In genomic region chr9:73045711-73046110, GRCm38 (mm10) we compare ENCODE assay signal across 9 mouse cellular contexts. TPM values are rescaled to one million over a fixed set of nuclear protein-coding genes. Genes with fewer than 3 reads are reported as not detected.
DNase-seq lines count a peak whose midpoint lies in the region; ATAC-seq and TF ChIP-seq lines count a peak whose summit lies in the region.
"Had no signal": no experiment of that assay in that cellular context is flagged by ENCODE, and none has a peak within 500 bp of the region (broad histone marks: within the 10 kb centered on the region; RNA-seq: fewer than 3 reads in every experiment).

No protein-coding gene starts in this region.

- no peaks in the 10 kb centered on the region for H3K9me3 ChIP-seq in kidney, embryonic 15.5 days (replicated peaks)
- no peaks in the 10 kb centered on the region for H3K9me3 ChIP-seq in MEL (replicated peaks; ENCODE audit: insufficient read depth, low read length)
- H3K9me3 ChIP-seq in hindbrain, embryonic 16.5 days (ENCODE audit: control insufficient read depth, low read length) = no peaks in the 10 kb centered on the region
- no peaks in the 10 kb centered on the region for H3K9me3 ChIP-seq in midbrain, embryonic 14.5 days (ENCODE audit: control insufficient read depth, low read length)

- 71% methylated on average over 10 of the region's 10 CpGs for WGBS in kidney, embryonic 15.5 days
- 81% methylated on average over 10 of the region's 10 CpGs for WGBS in hindbrain, embryonic 16.5 days
- WGBS in midbrain, embryonic 14.5 days = 80% methylated on average over 10 of the region's 10 CpGs

- TF ChIP-seq EP300 in MEL (IDR thresholded peaks at IDR 0.05; ENCODE audit: low read depth in 1 of 2, low read length in 2 of 2) = no peak

- H3K4me2 ChIP-seq in kidney, embryonic 15.5 days = peak overlapping the region; percentile 95
- peak overlapping the region; percentile 97 for H3K4me2 ChIP-seq in hindbrain, embryonic 16.5 days (ENCODE audit: low read length)
- peak overlapping the region; percentile 88 for H3K4me2 ChIP-seq in midbrain, embryonic 14.5 days (ENCODE audit: low read length)

- no peak for DNase-seq in kidney, adult 11 months
- DNase-seq in MEL (ENCODE audit: low read depth, low spot score) = no peak
- no peak for DNase-seq in midbrain, embryonic 14.5 days
- DNase-seq in urinary bladder, adult 2 months (ENCODE audit: low spot score) = no peak
- DNase-seq in urinary bladder, postnatal 10 days (ENCODE audit: low spot score) = no peak
- no peak for DNase-seq in left cerebral cortex, adult 8-10 months (ENCODE audit: low spot score in 2 of 2)

- no peak for TF ChIP-seq RAD21 in MEL (IDR thresholded peaks at IDR 0.05; ENCODE audit: low read depth, low read length)

- H3K36me3 ChIP-seq in kidney, embryonic 15.5 days = 0 out of 2 replicates have a peak, but pooled peaks cover 3% of the 10 kb centered on the region
- H3K36me3 ChIP-seq in MEL (ENCODE audit: control insufficient read depth in 1 of 2, insufficient read depth in 2 of 2, low read length in 2 of 2) = peaks cover 0 to 27% of the 10 kb centered on the region in 2 experiments; a peak in 2 of 4 replicates
- no peaks in the 10 kb centered on the region for H3K36me3 ChIP-seq in hindbrain, embryonic 16.5 days (ENCODE audit: control insufficient read depth, insufficient read depth, low read length)
- H3K36me3 ChIP-seq in midbrain, embryonic 14.5 days (ENCODE audit: control insufficient read depth, insufficient read depth, low read length) = no peaks in the 10 kb centered on the region

- H3K27ac ChIP-seq in kidney, embryonic 15.5 days = no peak overlapping the region
- no peak overlapping the region for H3K27ac ChIP-seq in MEL (ENCODE audit: control insufficient read depth, low read depth, low read length)
- no peak overlapping the region for H3K27ac ChIP-seq in hindbrain, embryonic 16.5 days (ENCODE audit: low read depth, low read length)
- H3K27ac ChIP-seq in midbrain, embryonic 14.5 days (replicated peaks; ENCODE audit: low read depth, low read length) = no peak overlapping the region

- H3K9ac ChIP-seq in kidney, embryonic 15.5 days = no peak overlapping the region
- H3K9ac ChIP-seq in MEL (ENCODE audit: control insufficient read depth, low read depth, low read length, poor library complexity, severe bottlenecking) = peak overlapping the region; percentile 87
- no peak overlapping the region for H3K9ac ChIP-seq in hindbrain, embryonic 16.5 days (ENCODE audit: low read depth, low read length)
- no peak overlapping the region for H3K9ac ChIP-seq in midbrain, embryonic 14.5 days (replicated peaks; ENCODE audit: low read length)

- H3K79me2 ChIP-seq in MEL (ENCODE audit: control insufficient read depth, insufficient read depth, low read length, poor library complexity) = peaks cover 6% of the 10 kb centered on the region

- no peaks in the 10 kb centered on the region for H3K27me3 ChIP-seq in kidney, embryonic 15.5 days
- H3K27me3 ChIP-seq in MEL (ENCODE audit: control insufficient read depth in 1 of 2, insufficient read depth in 2 of 2, low read length in 2 of 2) = no peaks in the 10 kb centered on the region
- no peaks in the 10 kb centered on the region for H3K27me3 ChIP-seq in hindbrain, embryonic 16.5 days (replicated peaks; ENCODE audit: control insufficient read depth, insufficient read depth, low read length)
- H3K27me3 ChIP-seq in midbrain, embryonic 14.5 days (ENCODE audit: control insufficient read depth, insufficient read depth, low read length) = no peaks in the 10 kb centered on the region

- no peak for TF ChIP-seq POLR2A in MEL (IDR thresholded peaks at IDR 0.05; ENCODE audit: control insufficient read depth in 1 of 2, insufficient read depth in 1 of 2, low read depth in 1 of 2, low read length in 2 of 2, poor library complexity in 1 of 2)

- peaks cover 26% of the 10 kb centered on the region for H3K4me1 ChIP-seq in kidney, embryonic 15.5 days
- peaks cover 13 to 32% of the 10 kb centered on the region in 2 experiments for H3K4me1 ChIP-seq in MEL (ENCODE audit: control insufficient read depth in 1 of 2, insufficient read depth in 2 of 2, low read length in 2 of 2)
- H3K4me1 ChIP-seq in hindbrain, embryonic 16.5 days (ENCODE audit: control insufficient read depth, insufficient read depth, low read depth, low read length) = peaks cover 5% of the 10 kb centered on the region
- peaks cover 13% of the 10 kb centered on the region for H3K4me1 ChIP-seq in midbrain, embryonic 14.5 days (ENCODE audit: control insufficient read depth, insufficient read depth, low read length)

- H3K4me3 ChIP-seq in kidney, embryonic 15.5 days (replicated peaks) = peak overlapping the region; percentile 55; the same call in 1 of the 2 replicates
- H3K4me3 ChIP-seq in MEL (ENCODE audit: control insufficient read depth in 1 of 2, insufficient read depth in 1 of 2, low read depth in 2 of 2, low read length in 2 of 2) = peak overlapping the region; percentile 90 to 97
- peak overlapping the region; percentile 55 for H3K4me3 ChIP-seq in hindbrain, embryonic 16.5 days (ENCODE audit: low read length)
- H3K4me3 ChIP-seq in midbrain, embryonic 14.5 days (replicated peaks; ENCODE audit: low read depth, low read length) = no peak overlapping the region

- no peak for ATAC-seq in kidney, embryonic 15.5 days (replicated peaks; ENCODE audit: low FRiP score)
- ATAC-seq in hindbrain, embryonic 16.5 days = no peak
- ATAC-seq in midbrain, embryonic 14.5 days (ENCODE audit: low FRiP score, low TSS enrichment) = no peak

- TF ChIP-seq CTCF in MEL (IDR thresholded peaks at IDR 0.05 in 2 of 3, conservative IDR thresholded peaks at IDR 0.05 in 1 of 3; ENCODE audit: control insufficient read depth in 1 of 3, insufficient read depth in 1 of 3, low read depth in 2 of 3, low read length in 3 of 3, poor library complexity in 1 of 3, severe bottlenecking in 1 of 3) = no peak

TF ChIP-seq in MEL, 35 proteins besides CTCF, POLR2A, EP300 and RAD21:
- no peak for TF ChIP-seq MEF2A (IDR thresholded peaks at IDR 0.05; ENCODE audit: extremely low read depth, insufficient replicate concordance, low read depth, low read length, poor library complexity, severe bottlenecking)
- no peak for TF ChIP-seq UBTF (IDR thresholded peaks at IDR 0.05; ENCODE audit: borderline replicate concordance, insufficient read depth, low read depth, low read length)
- no peak for TF ChIP-seq BHLHE40 (IDR thresholded peaks at IDR 0.05; ENCODE audit: borderline replicate concordance, low read depth, low read length)
- no peak for TF ChIP-seq USF2 (IDR thresholded peaks at IDR 0.05; ENCODE audit: borderline replicate concordance in 1 of 2, insufficient read depth in 1 of 2, low read depth in 1 of 2, low read length in 2 of 2)
- no peak for TF ChIP-seq HCFC1 (IDR thresholded peaks at IDR 0.05; ENCODE audit: low read depth, low read length)
- no peak for TF ChIP-seq MAX (IDR thresholded peaks at IDR 0.05; ENCODE audit: low read length)
- no peak for TF ChIP-seq ZMIZ1 (IDR thresholded peaks at IDR 0.05; ENCODE audit: low read depth, low read length)
- no peak for TF ChIP-seq TAL1 (IDR thresholded peaks at IDR 0.05; ENCODE audit: low read length)
- TF ChIP-seq ELF1 (IDR thresholded peaks at IDR 0.05; ENCODE audit: low read depth, low read length) = no peak
- no peak for TF ChIP-seq GATA1 (IDR thresholded peaks at IDR 0.05; ENCODE audit: low read depth, low read length)
- TF ChIP-seq POLR2AphosphoS2 (IDR thresholded peaks at IDR 0.05; ENCODE audit: low read length) = no peak
- TF ChIP-seq MXI1 (IDR thresholded peaks at IDR 0.05; ENCODE audit: low read depth, low read length) = no peak

RNA-seq across cellular contexts. Expression of gene Rab27a, which starts 1.1 kb away (rescaled TPM):
- polyA plus RNA-seq in kidney, embryonic 15.5 days (2015; fragmentation: Nextera tagmentation; extraction: Ambion mirVana) = 5.2 and 7.1 TPM in 2 replicates
- 8.6 and 8.8 TPM in 2 replicates for total RNA-seq in MEL (2012; rRNA removed)
- polyA plus RNA-seq in MEL (2012; ENCODE audit: insufficient read depth in 1 of 2, insufficient read length in 2 of 2, low read depth in 1 of 2, low replicate concordance in 2 of 2, missing spikeins in 1 of 2) = 10 to 100 TPM in 1 of 2 experiments, not detected in 1; 11.2 TPM
- polyA plus RNA-seq in hindbrain, embryonic 16.5 days (2015; fragmentation: Nextera tagmentation; extraction: Ambion mirVana) = 3.8 and 4.6 TPM in 2 replicates
- 0.74 and 1.0 TPM in 2 replicates for polyA plus RNA-seq in midbrain, embryonic 14.5 days (2014; fragmentation: Nextera tagmentation; extraction: Ambion mirVana)
- polyA plus RNA-seq in urinary bladder, adult 2 months (2012; rRNA removed) = 7.4 and 17.7 TPM in 2 replicates
- 10 to 100 TPM in 1 of 4 experiments, 1 to 10 TPM in 3; 5.9 to 10.8 (median 8.5) TPM for total RNA-seq in left cerebral cortex, adult 8-10 months (2022)

RNA-seq across cellular contexts. Expression of gene Pigb, which starts 5.5 kb away (rescaled TPM):
- 16.2 and 16.3 TPM in 2 replicates for polyA plus RNA-seq in kidney, embryonic 15.5 days (2015; fragmentation: Nextera tagmentation; extraction: Ambion mirVana)
- 3.5 and 3.7 TPM in 2 replicates for total RNA-seq in MEL (2012; rRNA removed)
- polyA plus RNA-seq in MEL (2012; ENCODE audit: insufficient read depth in 1 of 2, insufficient read length in 2 of 2, low read depth in 1 of 2, low replicate concordance in 2 of 2, missing spikeins in 1 of 2) = 10 to 100 TPM in 1 of 2 experiments, not detected in 1; 12.0 TPM
- 14.6 and 17.3 TPM in 2 replicates for polyA plus RNA-seq in hindbrain, embryonic 16.5 days (2015; fragmentation: Nextera tagmentation; extraction: Ambion mirVana)
- polyA plus RNA-seq in midbrain, embryonic 14.5 days (2014; fragmentation: Nextera tagmentation; extraction: Ambion mirVana) = 13.6 and 16.8 TPM in 2 replicates
- 14.2 and 15.7 TPM in 2 replicates for polyA plus RNA-seq in urinary bladder, adult 2 months (2012; rRNA removed)
- 10 to 100 TPM; 15.1 to 16.5 (median 15.3) TPM for total RNA-seq in left cerebral cortex, adult 8-10 months (2022)

RNA-seq across cellular contexts. Expression of gene Khdc3, which starts 55.9 kb away (rescaled TPM):
- 0.13 TPM in 1 of 2 replicates, not detected in the other for polyA plus RNA-seq in kidney, embryonic 15.5 days (2015; fragmentation: Nextera tagmentation; extraction: Ambion mirVana)
- not detected in 2 replicates for total RNA-seq in MEL (2012; rRNA removed)
- polyA plus RNA-seq in MEL (2012; ENCODE audit: insufficient read depth in 1 of 2, insufficient read length in 2 of 2, low read depth in 1 of 2, low replicate concordance in 2 of 2, missing spikeins in 1 of 2) = not detected
- 0.12 and 0.24 TPM in 2 replicates for polyA plus RNA-seq in hindbrain, embryonic 16.5 days (2015; fragmentation: Nextera tagmentation; extraction: Ambion mirVana)
- 0.23 and 0.24 TPM in 2 replicates for polyA plus RNA-seq in midbrain, embryonic 14.5 days (2014; fragmentation: Nextera tagmentation; extraction: Ambion mirVana)
- 0.09 and 0.15 TPM in 2 replicates for polyA plus RNA-seq in urinary bladder, adult 2 months (2012; rRNA removed)
- total RNA-seq in left cerebral cortex, adult 8-10 months (2022) = 1 to 10 TPM; 1.1 to 2.3 (median 1.5) TPM

RNA-seq across cellular contexts. Expression of gene Gm20509, which starts 56.6 kb away (rescaled TPM):
- polyA plus RNA-seq in kidney, embryonic 15.5 days (2015; fragmentation: Nextera tagmentation; extraction: Ambion mirVana) = not detected in 2 replicates
- not detected in 2 replicates for total RNA-seq in MEL (2012; rRNA removed)
- not detected for polyA plus RNA-seq in MEL (2012; ENCODE audit: insufficient read depth in 1 of 2, insufficient read length in 2 of 2, low read depth in 1 of 2, low replicate concordance in 2 of 2, missing spikeins in 1 of 2)
- not detected in 2 replicates for polyA plus RNA-seq in hindbrain, embryonic 16.5 days (2015; fragmentation: Nextera tagmentation; extraction: Ambion mirVana)
- not detected in 2 replicates for polyA plus RNA-seq in midbrain, embryonic 14.5 days (2014; fragmentation: Nextera tagmentation; extraction: Ambion mirVana)
- not detected in 2 replicates for polyA plus RNA-seq in urinary bladder, adult 2 months (2012; rRNA removed)
- under 1 TPM in 2 of 4 experiments, not detected in 2; 0.46 to 1.00 TPM for total RNA-seq in left cerebral cortex, adult 8-10 months (2022)
- total RNA-seq: granulocyte monocyte progenitor cell, adult 5-6 weeks had no signal
